Mouse (Mus musculus): ENCODE measurements at regions not wholly inside any gene's neighbourhood (a gene's known extent, or its start where the extent isn't known, plus 50 kb on each side); places are given as distances from the start of the nearest gene placed in this dataset.

- H3K36me3 ChIP-seq (ENCODE audit: control insufficient read depth, insufficient read depth, low read length): no peaks in the 10 kb centered on the region
- ATAC-seq (ENCODE audit: low FRiP score, low TSS enrichment) (no peak), DNase-seq (ENCODE audit: low spot score) (no peak)
- WGBS: 79% methylated on average over 2 of the region's 2 CpGs
- no peak overlapping the region for H3K9ac ChIP-seq (ENCODE audit: low read length)
- TF ChIP-seq CTCF (IDR thresholded peaks at IDR 0.05; ENCODE audit: low read depth) (no peak), EP300 (optimal IDR thresholded peaks at IDR 0.05) (no peak)
- H3K27me3 ChIP-seq (ENCODE audit: control insufficient read depth, insufficient read depth, low read length): no peaks in the 10 kb centered on the region
- no peak overlapping the region for H3K27ac ChIP-seq (replicated peaks)
- no peak overlapping the region for H3K4me3 ChIP-seq (ENCODE audit: low read depth, low read length)
- H3K4me1 ChIP-seq (replicated peaks; ENCODE audit: control insufficient read depth, insufficient read depth): no peaks in the 10 kb centered on the region
- no peak overlapping the region for H3K4me2 ChIP-seq (replicated peaks; ENCODE audit: low read depth)
- no peaks in the 10 kb centered on the region for H3K9me3 ChIP-seq (ENCODE audit: control insufficient read depth, low read length)
These were observed 555.8 kb downstream of the Trib2 start for GRCm38 (mm10) chr12:15260907-15261415.

- Histone ChIP-seq H3K9ac (ENCODE audit: low read length) (no peak overlapping the region), H3K27ac (replicated peaks) (no peak overlapping the region), H3K4me2 (replicated peaks; ENCODE audit: low read depth) (no peak overlapping the region), H3K27me3 (ENCODE audit: control insufficient read depth, insufficient read depth, low read length) (no peaks in the 10 kb centered on the region), H3K4me1 (replicated peaks; ENCODE audit: control insufficient read depth, insufficient read depth) (no peaks in the 10 kb centered on the region), H3K4me3 (ENCODE audit: low read depth, low read length) (no peak overlapping the region), H3K9me3 (ENCODE audit: control insufficient read depth, low read length) (no peaks in the 10 kb centered on the region), H3K36me3 (ENCODE audit: control insufficient read depth, insufficient read depth, low read length) (no peaks in the 10 kb centered on the region)
- ATAC-seq (ENCODE audit: low FRiP score, low TSS enrichment) (no peak), DNase-seq (ENCODE audit: low spot score) (no peak)
- WGBS: 82% methylated on average over 4 of the region's 4 CpGs
- no peak for TF ChIP-seq EP300 (optimal IDR thresholded peaks at IDR 0.05)
- TF ChIP-seq CTCF (IDR thresholded peaks at IDR 0.05; ENCODE audit: low read depth): no peak
These were observed 571.8 kb downstream of the Trib2 start for GRCm38 (mm10) chr12:15244966-15245365.

- no peak for TF ChIP-seq CTCF (IDR thresholded peaks at IDR 0.05; ENCODE audit: low read depth)
- no peak for TF ChIP-seq EP300 (optimal IDR thresholded peaks at IDR 0.05)
- ATAC-seq (ENCODE audit: low FRiP score, low TSS enrichment) (no peak), DNase-seq (ENCODE audit: low spot score) (no peak)
- no peak overlapping the region for H3K9ac ChIP-seq (ENCODE audit: low read length)
- no peaks in the 10 kb centered on the region for H3K4me1 ChIP-seq (replicated peaks; ENCODE audit: control insufficient read depth, insufficient read depth)
- no peaks in the 10 kb centered on the region for H3K36me3 ChIP-seq (ENCODE audit: control insufficient read depth, insufficient read depth, low read length)
- H3K4me2 ChIP-seq (replicated peaks; ENCODE audit: low read depth): no peak overlapping the region
- 86% methylated on average over 5 of the region's 5 CpGs for WGBS
- no peak overlapping the region for H3K4me3 ChIP-seq (ENCODE audit: low read depth, low read length)
- no peak overlapping the region for H3K27ac ChIP-seq (replicated peaks)
- H3K27me3 ChIP-seq (ENCODE audit: control insufficient read depth, insufficient read depth, low read length): no peaks in the 10 kb centered on the region
- no peaks in the 10 kb centered on the region for H3K9me3 ChIP-seq (ENCODE audit: control insufficient read depth, low read length)
These were observed 594.1 kb downstream of the Trib2 start for GRCm38 (mm10) chr12:15222497-15223170.

GRCm38 (mm10) chr12:15218504-15218903 lies 598.2 kb downstream of the Trib2 start:
- Histone ChIP-seq H3K9ac (ENCODE audit: low read length) (no peak overlapping the region), H3K4me3 (ENCODE audit: low read depth, low read length) (no peak overlapping the region), H3K36me3 (ENCODE audit: control insufficient read depth, insufficient read depth, low read length) (no peaks in the 10 kb centered on the region), H3K27me3 (ENCODE audit: control insufficient read depth, insufficient read depth, low read length) (no peaks in the 10 kb centered on the region), H3K4me2 (replicated peaks; ENCODE audit: low read depth) (no peak overlapping the region), H3K9me3 (ENCODE audit: control insufficient read depth, low read length) (no peaks in the 10 kb centered on the region), H3K27ac (replicated peaks) (no peak overlapping the region), H3K4me1 (replicated peaks; ENCODE audit: control insufficient read depth, insufficient read depth) (no peaks in the 10 kb centered on the region)
- no peak for DNase-seq (ENCODE audit: low spot score)
- TF ChIP-seq EP300 (optimal IDR thresholded peaks at IDR 0.05) (no peak), CTCF (IDR thresholded peaks at IDR 0.05; ENCODE audit: low read depth) (no peak)
- no peak for ATAC-seq (ENCODE audit: low FRiP score, low TSS enrichment)
- WGBS: 85% methylated on average over 8 of the region's 8 CpGs

GRCm38 (mm10) chr12:15216180-15216579 lies 600.5 kb downstream of the Trib2 start:
- H3K4me1 ChIP-seq (replicated peaks; ENCODE audit: control insufficient read depth, insufficient read depth): no peaks in the 10 kb centered on the region
- H3K27ac ChIP-seq (replicated peaks): no peak overlapping the region
- H3K4me3 ChIP-seq (ENCODE audit: low read depth, low read length): no peak overlapping the region
- no peaks in the 10 kb centered on the region for H3K27me3 ChIP-seq (ENCODE audit: control insufficient read depth, insufficient read depth, low read length)
- H3K36me3 ChIP-seq (ENCODE audit: control insufficient read depth, insufficient read depth, low read length): no peaks in the 10 kb centered on the region
- 69% methylated on average over 3 of the region's 3 CpGs for WGBS
- DNase-seq (ENCODE audit: low spot score) (no peak), ATAC-seq (ENCODE audit: low FRiP score, low TSS enrichment) (no peak)
- H3K4me2 ChIP-seq (replicated peaks; ENCODE audit: low read depth): no peak overlapping the region
- no peak overlapping the region for H3K9ac ChIP-seq (ENCODE audit: low read length)
- TF ChIP-seq EP300 (optimal IDR thresholded peaks at IDR 0.05) (no peak), CTCF (IDR thresholded peaks at IDR 0.05; ENCODE audit: low read depth) (no peak)
- H3K9me3 ChIP-seq (ENCODE audit: control insufficient read depth, low read length): no peaks in the 10 kb centered on the region

DNA sequence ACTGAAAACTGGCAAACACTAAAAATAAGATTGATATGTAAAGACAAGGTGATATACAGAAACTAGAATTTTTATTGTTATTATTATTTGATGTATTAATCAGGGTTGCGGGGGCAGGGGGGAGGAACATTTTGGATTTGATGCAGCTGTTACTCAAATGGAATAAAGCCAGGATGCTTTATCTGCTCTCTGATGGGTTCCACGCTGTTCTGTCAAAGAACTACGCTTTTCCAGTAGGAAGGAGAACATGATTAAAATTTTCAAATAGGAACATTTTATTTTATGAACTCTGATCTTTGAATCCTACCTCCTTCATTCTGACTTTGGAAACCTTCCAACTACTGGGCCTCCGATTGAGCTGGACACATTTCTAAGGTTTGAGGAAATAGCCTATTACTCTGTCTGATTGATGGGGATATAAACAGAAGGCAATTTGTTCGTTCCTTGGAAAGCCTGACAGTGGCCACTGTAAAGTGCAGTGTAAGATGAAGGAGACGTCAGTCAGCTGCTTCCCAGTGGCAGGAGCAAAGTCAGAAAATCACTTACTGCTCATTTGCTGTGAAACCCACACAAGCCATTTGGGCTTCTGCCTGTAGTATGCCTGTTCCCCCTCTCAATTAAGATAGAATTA lies 642.2 kb downstream of the Trib2 start:
- TF ChIP-seq CTCF (IDR thresholded peaks at IDR 0.05; ENCODE audit: low read depth): no peak
- no peak for TF ChIP-seq EP300 (optimal IDR thresholded peaks at IDR 0.05)
- no peak overlapping the region for H3K4me3 ChIP-seq (ENCODE audit: low read depth, low read length)
- no peaks in the 10 kb centered on the region for H3K4me1 ChIP-seq (replicated peaks; ENCODE audit: control insufficient read depth, insufficient read depth)
- 34% methylated on average over 6 of the region's 6 CpGs for WGBS
- H3K27me3 ChIP-seq (ENCODE audit: control insufficient read depth, insufficient read depth, low read length): no peaks in the 10 kb centered on the region
- H3K36me3 ChIP-seq (ENCODE audit: control insufficient read depth, insufficient read depth, low read length): no peaks in the 10 kb centered on the region
- H3K27ac ChIP-seq (replicated peaks): no peak overlapping the region
- no peak overlapping the region for H3K9ac ChIP-seq (ENCODE audit: low read length)
- ATAC-seq (ENCODE audit: low FRiP score, low TSS enrichment) (no peak), DNase-seq (ENCODE audit: low spot score) (no peak)
- no peaks in the 10 kb centered on the region for H3K9me3 ChIP-seq (ENCODE audit: control insufficient read depth, low read length)
- no peak overlapping the region for H3K4me2 ChIP-seq (replicated peaks; ENCODE audit: low read depth)
